Mouse (Mus musculus) neural tube, embryonic 13.5 days (tissue): ENCODE measurements at regions not wholly inside any gene's neighbourhood (a gene's known extent, or its start where the extent isn't known, plus 50 kb on each side); places are given as distances from the start of the nearest gene placed in this dataset.

Experiments used
- ATAC-seq: fragments of 200-750 bp; cut with Nextera tagmentation; 2 replicates; pipeline ENCODE4 v1.8.0; 2017; ENCODE audit warnings: low read depth, mild to moderate bottlenecking, moderate TSS enrichment, moderate library complexity
- H3K27ac ChIP-seq: fragments of 300-500 bp; sonication (generic); replicated peaks from 2 replicates; pipeline ENCODE4 v1.5.1; 2015; ENCODE audit warnings: moderate library complexity, mild to moderate bottlenecking, inconsistent platforms
- H3K27me3 ChIP-seq: fragments of 300-500 bp; sonication (generic); 2 replicates; pipeline ENCODE4 v1.6.1; 2015; ENCODE audit warnings: mild to moderate bottlenecking, inconsistent platforms
- H3K36me3 ChIP-seq: fragments of 300-500 bp; sonication (generic); 2 replicates; pipeline ENCODE4 v1.6.1; 2015; ENCODE audit warnings: mild to moderate bottlenecking, inconsistent platforms
- H3K4me1 ChIP-seq: fragments of 300-500 bp; sonication (generic); replicated peaks from 2 replicates; pipeline ENCODE4 v1.6.1; 2015; ENCODE audit warnings: inconsistent platforms
- H3K4me2 ChIP-seq: fragments of 300-500 bp; sonication (generic); 2 replicates; pipeline ENCODE4 v1.6.1; 2015; ENCODE audit warnings: inconsistent platforms, mild to moderate bottlenecking, moderate library complexity
- H3K4me3 ChIP-seq: fragments of 300-500 bp; sonication (generic); 2 replicates; pipeline ENCODE4 v1.5.1; 2015; ENCODE audit warnings: mild to moderate bottlenecking, inconsistent platforms
- H3K9ac ChIP-seq: fragments of 300-500 bp; sonication (generic); 2 replicates; pipeline ENCODE4 v1.6.1; 2015; ENCODE audit warnings: moderate library complexity, mild to moderate bottlenecking, inconsistent platforms
- H3K9me3 ChIP-seq: fragments of 300-500 bp; sonication (generic); 2 replicates; pipeline ENCODE4 v1.6.1; 2016; ENCODE audit warnings: inconsistent platforms
- WGBS: fragments of 180-500 bp; shearing (Covaris S2); methylation state at CpG from one replicate; pipeline ENCODE4 v1.1.7; 2015; 5-methylcytosine and 5-hydroxymethylcytosine counted together

- Histone ChIP-seq H3K4me1 (no peaks in the 10 kb centered on the region), H3K4me3 (no peak overlapping the region), H3K4me2 (no peak overlapping the region), H3K27me3 (no peaks in the 10 kb centered on the region), H3K9ac (no peak overlapping the region), H3K9me3 (no peaks in the 10 kb centered on the region), H3K36me3 (no peaks in the 10 kb centered on the region), H3K27ac (no peak overlapping the region)
- WGBS, result 91% methylated on average over 3 of the region's 3 CpGs
- no peak for ATAC-seq
Measured at GRCm38 (mm10) chr12:27849537-27849936, 507.2 kb upstream of the Sox11 start.

GRCm38 (mm10) chr12:27849099-27849498 lies 506.7 kb upstream of the Sox11 start:
- no peak overlapping the region for H3K9ac ChIP-seq
- H3K9me3 ChIP-seq, result no peaks in the 10 kb centered on the region
- no peak overlapping the region for H3K27ac ChIP-seq
- ATAC-seq, result no peak
- H3K36me3 ChIP-seq, result no peaks in the 10 kb centered on the region
- no peaks in the 10 kb centered on the region for H3K4me1 ChIP-seq
- WGBS, result 72% methylated on average over 3 of the region's 3 CpGs
- H3K4me2 ChIP-seq, result no peak overlapping the region
- no peaks in the 10 kb centered on the region for H3K27me3 ChIP-seq
- H3K4me3 ChIP-seq, result no peak overlapping the region

- H3K4me1 ChIP-seq, result no peaks in the 10 kb centered on the region
- H3K36me3 ChIP-seq, result no peaks in the 10 kb centered on the region
- H3K4me3 ChIP-seq, result no peak overlapping the region
- no peak overlapping the region for H3K4me2 ChIP-seq
- no peaks in the 10 kb centered on the region for H3K27me3 ChIP-seq
- H3K9me3 ChIP-seq, result no peaks in the 10 kb centered on the region
- 83% methylated on average over 5 of the region's 5 CpGs for WGBS
- H3K9ac ChIP-seq, result no peak overlapping the region
- no peak for ATAC-seq
- H3K27ac ChIP-seq, result no peak overlapping the region
Measured at GRCm38 (mm10) chr12:27848141-27848540, 505.8 kb upstream of the Sox11 start.

GRCm38 (mm10) chr12:27847397-27847796 lies 505.0 kb upstream of the Sox11 start:
- Histone ChIP-seq H3K9me3 (no peaks in the 10 kb centered on the region), H3K9ac (no peak overlapping the region), H3K36me3 (no peaks in the 10 kb centered on the region), H3K4me2 (no peak overlapping the region), H3K27me3 (no peaks in the 10 kb centered on the region), H3K4me1 (no peaks in the 10 kb centered on the region), H3K4me3 (no peak overlapping the region), H3K27ac (no peak overlapping the region)
- no peak for ATAC-seq
- WGBS, result 68% methylated on average over 10 of the region's 10 CpGs

- no peaks in the 10 kb centered on the region for H3K36me3 ChIP-seq
- no peak overlapping the region for H3K27ac ChIP-seq
- H3K27me3 ChIP-seq, result no peaks in the 10 kb centered on the region
- no peaks in the 10 kb centered on the region for H3K9me3 ChIP-seq
- ATAC-seq, result no peak
- H3K9ac ChIP-seq, result no peak overlapping the region
- no peak overlapping the region for H3K4me3 ChIP-seq
- H3K4me1 ChIP-seq, result no peaks in the 10 kb centered on the region
- H3K4me2 ChIP-seq, result no peak overlapping the region
Measured at GRCm38 (mm10) chr12:27844958-27845357, 502.6 kb upstream of the Sox11 start.

- H3K27me3 ChIP-seq, result no peaks in the 10 kb centered on the region
- no peak overlapping the region for H3K9ac ChIP-seq
- no peak overlapping the region for H3K4me2 ChIP-seq
- H3K27ac ChIP-seq, result no peak overlapping the region
- H3K4me1 ChIP-seq, result no peaks in the 10 kb centered on the region
- ATAC-seq, result no peak
- no peaks in the 10 kb centered on the region for H3K36me3 ChIP-seq
- H3K9me3 ChIP-seq, result no peaks in the 10 kb centered on the region
- no peak overlapping the region for H3K4me3 ChIP-seq
Measured at GRCm38 (mm10) chr12:27838955-27839354, 496.6 kb upstream of the Sox11 start.

- ATAC-seq, result no peak
- Histone ChIP-seq H3K9ac (no peak overlapping the region), H3K4me2 (no peak overlapping the region), H3K9me3 (no peaks in the 10 kb centered on the region), H3K27ac (no peak overlapping the region), H3K27me3 (no peaks in the 10 kb centered on the region), H3K4me1 (no peaks in the 10 kb centered on the region), H3K4me3 (no peak overlapping the region), H3K36me3 (no peaks in the 10 kb centered on the region)
- 79% methylated on average over 6 of the region's 6 CpGs for WGBS
Measured at GRCm38 (mm10) chr12:27838384-27838783, 496.0 kb upstream of the Sox11 start.

- no peak overlapping the region for H3K27ac ChIP-seq
- no peaks in the 10 kb centered on the region for H3K9me3 ChIP-seq
- no peaks in the 10 kb centered on the region for H3K4me1 ChIP-seq
- no peak overlapping the region for H3K4me3 ChIP-seq
- H3K36me3 ChIP-seq, result no peaks in the 10 kb centered on the region
- WGBS, result 81% methylated on average over 5 of the region's 5 CpGs
- ATAC-seq, result no peak
- H3K9ac ChIP-seq, result no peak overlapping the region
- H3K27me3 ChIP-seq, result no peaks in the 10 kb centered on the region
- no peak overlapping the region for H3K4me2 ChIP-seq
Measured at GRCm38 (mm10) chr12:27826208-27826607, 483.8 kb upstream of the Sox11 start.

- WGBS, result 86% methylated on average over 6 of the region's 6 CpGs
- ATAC-seq, result no peak
- no peaks in the 10 kb centered on the region for H3K27me3 ChIP-seq
Measured at GRCm38 (mm10) chr12:27823392-27823791, 481.0 kb upstream of the Sox11 start.

GRCm38 (mm10) chr12:27796642-27797041 lies 454.3 kb upstream of the Sox11 start:
- no peak overlapping the region for H3K4me2 ChIP-seq
- 85% methylated on average over 4 of the region's 4 CpGs for WGBS
- H3K36me3 ChIP-seq, result no peaks in the 10 kb centered on the region
- H3K4me1 ChIP-seq, result no peaks in the 10 kb centered on the region
- H3K27me3 ChIP-seq, result no peaks in the 10 kb centered on the region
- no peak for ATAC-seq
- no peak overlapping the region for H3K27ac ChIP-seq
- H3K9ac ChIP-seq, result no peak overlapping the region
- H3K9me3 ChIP-seq, result no peaks in the 10 kb centered on the region
- no peak overlapping the region for H3K4me3 ChIP-seq

More at GRCm38 (mm10) chr12:27823392-27823791, 481.0 kb upstream of the Sox11 start:
- no peaks in the 10 kb centered on the region for H3K9me3 ChIP-seq
- H3K4me2 ChIP-seq, result no peak overlapping the region
- H3K4me3 ChIP-seq, result no peak overlapping the region
- no peak overlapping the region for H3K9ac ChIP-seq
- no peaks in the 10 kb centered on the region for H3K36me3 ChIP-seq
- H3K4me1 ChIP-seq, result no peaks in the 10 kb centered on the region
- no peak overlapping the region for H3K27ac ChIP-seq

GRCm38 (mm10) chr12:27786716-27787291 lies 444.4 kb upstream of the Sox11 start:
- no peaks in the 10 kb centered on the region for H3K27me3 ChIP-seq
- H3K9me3 ChIP-seq, result no peaks in the 10 kb centered on the region
- no peaks in the 10 kb centered on the region for H3K36me3 ChIP-seq
- H3K4me2 ChIP-seq, result no peak overlapping the region
- WGBS, result 75% methylated on average over 3 of the region's 3 CpGs
- no peaks in the 10 kb centered on the region for H3K4me1 ChIP-seq
- H3K4me3 ChIP-seq, result no peak overlapping the region
- no peak overlapping the region for H3K9ac ChIP-seq
- H3K27ac ChIP-seq, result no peak overlapping the region
- ATAC-seq, result no peak

GRCm38 (mm10) chr12:27780801-27781200 lies 438.4 kb upstream of the Sox11 start:
- Histone ChIP-seq H3K4me1 (no peaks in the 10 kb centered on the region), H3K4me2 (no peak overlapping the region), H3K27me3 (no peaks in the 10 kb centered on the region), H3K4me3 (no peak overlapping the region), H3K27ac (no peak overlapping the region), H3K9ac (no peak overlapping the region), H3K36me3 (no peaks in the 10 kb centered on the region), H3K9me3 (no peaks in the 10 kb centered on the region)
- WGBS, result 85% methylated on average over 1 of the region's 1 CpGs
- ATAC-seq, result no peak

- Histone ChIP-seq H3K27ac (no peak overlapping the region), H3K36me3 (no peaks in the 10 kb centered on the region), H3K9ac (no peak overlapping the region), H3K4me2 (no peak overlapping the region), H3K27me3 (no peaks in the 10 kb centered on the region), H3K9me3 (no peaks in the 10 kb centered on the region), H3K4me1 (no peaks in the 10 kb centered on the region), H3K4me3 (no peak overlapping the region)
- ATAC-seq, result no peak
- 58% methylated on average over 1 of the region's 1 CpGs for WGBS
Measured at GRCm38 (mm10) chr12:27765948-27766347, 423.6 kb upstream of the Sox11 start.
